Mouse (Mus musculus): ENCODE measurements around the gene Ppfibp2. TPM values are rescaled to one million over a fixed set of nuclear protein-coding genes. Genes with fewer than 3 reads are reported as not detected.

Gene Ppfibp2
- polyA plus RNA-seq, 1 experiment from 2014 or later: 7.9 TPM

DNA sequence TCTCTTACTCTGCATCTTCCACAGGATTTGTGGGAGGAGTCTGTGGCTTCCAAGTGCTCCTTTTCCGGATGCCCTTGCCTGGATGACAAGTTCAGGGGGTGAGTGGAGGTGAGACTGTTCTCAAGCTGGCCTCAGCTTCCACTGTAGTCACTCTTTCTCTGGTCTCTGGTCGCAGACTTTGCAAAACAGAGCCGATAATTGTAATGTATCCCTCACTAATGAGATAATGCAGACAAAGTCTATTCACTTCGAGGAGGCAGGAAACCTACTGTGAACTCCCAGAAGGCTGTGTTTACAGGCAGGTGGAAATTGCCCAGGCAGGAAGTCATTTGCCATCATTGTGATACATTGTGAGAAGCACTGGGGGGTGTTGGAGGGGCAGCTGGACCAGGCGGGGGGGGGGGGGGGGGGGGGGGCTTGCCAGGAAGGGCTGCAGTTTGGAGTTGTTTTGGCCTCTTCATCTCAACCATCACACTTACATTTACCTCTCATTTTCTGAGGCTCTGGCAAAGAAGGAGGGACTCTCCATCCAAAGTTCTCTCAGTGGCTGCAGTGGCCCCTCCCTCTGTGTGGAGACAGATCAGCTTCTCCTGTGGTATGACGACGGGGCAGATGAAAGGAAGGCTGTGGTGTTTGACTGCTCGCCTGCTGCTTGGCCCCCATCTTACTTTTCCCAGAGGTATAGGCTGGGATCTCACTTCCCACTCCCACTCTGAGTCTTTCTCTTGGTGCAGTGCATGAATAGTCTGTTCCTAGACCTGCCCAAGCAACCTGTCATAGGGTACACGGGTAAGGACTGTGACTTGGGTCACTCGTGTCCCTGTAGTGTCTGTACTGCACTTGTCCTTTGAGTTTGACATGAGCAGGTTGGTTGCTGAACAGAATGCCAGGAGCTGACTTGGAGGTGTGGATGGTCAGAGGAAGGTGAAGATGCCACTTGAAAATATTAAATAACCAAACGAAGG is 23.3 kb downstream of the Ppfibp2 start:
- H3K36me3 ChIP-seq: no peaks in the 10 kb centered on the region
- WGBS: 36% methylated on average over 10 of the region's 11 CpGs
- H3K9ac ChIP-seq: no peak overlapping the region
- no peak for ATAC-seq (ENCODE audit: borderline replicate concordance, extremely low read depth, low FRiP score, low TSS enrichment)
- no peak overlapping the region for H3K27ac ChIP-seq
- no peak overlapping the region for H3K4me2 ChIP-seq
- no peaks in the 10 kb centered on the region for H3K4me1 ChIP-seq
- H3K4me3 ChIP-seq: no peak overlapping the region
- H3K9me3 ChIP-seq: no peaks in the 10 kb centered on the region
- no peaks in the 10 kb centered on the region for H3K27me3 ChIP-seq

DNA sequence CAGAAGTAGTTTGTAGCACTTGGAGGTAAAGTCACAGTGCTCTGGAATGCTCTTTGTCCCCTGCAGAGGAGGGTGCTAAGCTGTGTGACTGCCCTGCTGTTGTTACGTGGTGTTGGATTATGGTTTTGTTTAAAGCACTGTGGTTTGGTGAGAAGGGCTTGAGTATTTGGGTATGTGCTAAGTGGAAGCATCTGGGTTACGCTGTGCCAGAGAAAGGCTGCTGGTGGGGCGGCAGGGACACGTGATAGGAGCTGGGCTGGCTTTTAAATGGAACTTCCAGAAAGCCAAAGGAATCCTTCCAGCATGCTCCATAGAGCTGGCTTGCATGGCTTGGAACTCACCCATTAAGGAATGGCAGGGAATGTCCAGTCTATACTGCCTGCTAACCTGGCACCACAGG is 24.2 kb downstream of the Ppfibp2 start:
- 55% methylated on average over 4 of the region's 4 CpGs for WGBS
- Histone ChIP-seq H3K9me3 (no peaks in the 10 kb centered on the region), H3K4me2 (no peak overlapping the region), H3K36me3 (no peaks in the 10 kb centered on the region), H3K4me1 (no peaks in the 10 kb centered on the region), H3K9ac (no peak overlapping the region), H3K27ac (no peak overlapping the region), H3K4me3 (no peak overlapping the region), H3K27me3 (no peaks in the 10 kb centered on the region)
- ATAC-seq (ENCODE audit: borderline replicate concordance, extremely low read depth, low FRiP score, low TSS enrichment): no peak; the same call in 1 of the 2 replicates

GRCm38 (mm10) chr7:107620137-107620536 is 25.1 kb downstream of the Ppfibp2 start:
- Histone ChIP-seq H3K27me3 (no peaks in the 10 kb centered on the region), H3K4me1 (no peaks in the 10 kb centered on the region), H3K27ac (no peak overlapping the region), H3K36me3 (no peaks in the 10 kb centered on the region), H3K4me2 (no peak overlapping the region), H3K4me3 (no peak overlapping the region), H3K9me3 (no peaks in the 10 kb centered on the region), H3K9ac (no peak overlapping the region)
- ATAC-seq (ENCODE audit: borderline replicate concordance, extremely low read depth, low FRiP score, low TSS enrichment): no peak
- WGBS: 73% methylated on average over 3 of the region's 3 CpGs

DNA sequence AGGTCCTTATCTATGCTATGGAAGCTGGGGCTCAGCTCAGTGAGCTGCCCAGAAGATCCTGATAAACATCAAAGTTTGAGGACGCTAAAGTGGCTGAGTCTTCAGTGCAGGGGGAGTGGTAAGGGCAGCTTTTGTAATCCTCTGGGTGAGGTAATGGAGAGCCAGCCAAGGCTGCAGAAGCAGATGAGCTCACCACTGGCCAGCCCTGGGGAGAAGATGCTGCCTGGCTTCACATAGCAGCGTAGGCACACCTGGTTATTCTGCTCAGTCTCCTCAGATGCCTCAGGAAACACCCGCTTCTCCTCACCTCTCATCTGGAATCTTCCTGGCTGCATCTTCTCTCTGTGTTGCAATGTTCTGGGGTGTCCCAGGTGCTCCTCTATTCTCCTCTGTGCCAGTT is 29.4 kb downstream of the Ppfibp2 start:
- Histone ChIP-seq H3K36me3 (no peaks in the 10 kb centered on the region), H3K9ac (no peak overlapping the region), H3K27ac (no peak overlapping the region), H3K9me3 (no peaks in the 10 kb centered on the region), H3K4me2 (no peak overlapping the region), H3K4me1 (no peaks in the 10 kb centered on the region), H3K27me3 (no peaks in the 10 kb centered on the region), H3K4me3 (no peak overlapping the region)
- 41% methylated on average over 3 of the region's 3 CpGs for WGBS
- ATAC-seq (ENCODE audit: borderline replicate concordance, extremely low read depth, low FRiP score, low TSS enrichment): no peak

GRCm38 (mm10) chr7:107625061-107625460 is 30.1 kb downstream of the Ppfibp2 start, which contains the start of gene 5330417H12Rik:
Gene 5330417H12Rik (minus strand): TSS chr7:107625161.
- H3K9me3 ChIP-seq: no peaks in the 10 kb centered on the region
- H3K4me2 ChIP-seq: no peak within 1 kb of the TSS
- H3K27ac ChIP-seq: no peak within 1 kb of the TSS
- H3K36me3 ChIP-seq: no peaks in the 10 kb centered on the region
- H3K4me3 ChIP-seq: no peak within 1 kb of the TSS
- no peak within 1 kb of the TSS for H3K9ac ChIP-seq
- 68% methylated on average over 2 of the region's 2 CpGs for WGBS
- no peaks in the 10 kb centered on the region for H3K27me3 ChIP-seq
- ATAC-seq (ENCODE audit: borderline replicate concordance, extremely low read depth, low FRiP score, low TSS enrichment): no peak
- H3K4me1 ChIP-seq: no peaks in the 10 kb centered on the region

- Histone ChIP-seq H3K27ac (no peak overlapping the region), H3K36me3 (no peaks in the 10 kb centered on the region), H3K4me3 (no peak overlapping the region), H3K9me3 (no peaks in the 10 kb centered on the region), H3K4me2 (no peak overlapping the region), H3K27me3 (no peaks in the 10 kb centered on the region), H3K4me1 (no peaks in the 10 kb centered on the region), H3K9ac (no peak overlapping the region)
- ATAC-seq (ENCODE audit: borderline replicate concordance, extremely low read depth, low FRiP score, low TSS enrichment): no peak
- 45% methylated on average over 6 of the region's 6 CpGs for WGBS
Observed at GRCm38 (mm10) chr7:107625781-107626180, 30.8 kb downstream of the Ppfibp2 start.

DNA sequence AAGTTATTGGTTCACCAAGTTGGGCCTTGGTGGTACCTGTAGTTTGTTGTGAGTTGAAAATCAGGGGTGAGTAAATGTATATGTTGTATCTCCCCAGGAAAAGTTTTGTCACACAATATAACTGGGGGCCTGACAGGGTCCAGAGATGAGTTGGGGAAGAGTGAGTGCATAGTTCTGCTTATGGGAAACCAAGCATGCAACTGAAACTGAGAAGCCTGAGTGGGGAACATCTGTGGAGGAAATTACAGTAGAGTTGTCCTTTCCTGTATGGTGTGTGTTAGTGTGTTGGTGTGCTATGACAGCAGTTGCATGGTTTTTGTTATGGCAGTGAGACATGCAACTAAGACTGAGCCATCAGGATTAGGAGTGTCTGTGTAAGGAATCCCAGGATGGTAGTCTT is 33.4 kb downstream of the Ppfibp2 start:
- Histone ChIP-seq H3K9me3 (no peaks in the 10 kb centered on the region), H3K27me3 (no peaks in the 10 kb centered on the region), H3K4me3 (no peak overlapping the region), H3K9ac (no peak overlapping the region), H3K4me1 (no peaks in the 10 kb centered on the region), H3K27ac (no peak overlapping the region), H3K4me2 (no peak overlapping the region), H3K36me3 (no peaks in the 10 kb centered on the region)
- no peak for ATAC-seq (ENCODE audit: borderline replicate concordance, extremely low read depth, low FRiP score, low TSS enrichment)

DNA sequence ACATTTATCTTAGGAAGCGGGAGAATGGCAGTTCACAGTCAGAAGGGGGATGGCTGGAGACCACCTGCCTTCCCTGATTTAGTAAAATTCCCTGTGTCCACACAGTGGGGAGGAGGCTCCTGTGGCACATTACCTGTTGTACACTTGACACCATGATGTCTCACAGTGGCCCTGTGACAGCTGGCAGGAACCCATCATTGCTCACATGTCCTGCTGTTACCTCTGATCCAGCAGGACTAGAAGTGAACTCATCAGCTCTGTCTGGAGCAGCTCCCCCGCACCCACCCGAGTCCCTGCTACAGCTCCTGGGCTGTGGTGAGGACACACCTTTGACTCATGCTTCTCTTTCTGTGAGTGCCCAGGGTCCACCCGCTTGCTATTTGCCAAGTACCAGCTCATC is 38.2 kb downstream of the Ppfibp2 start:
- ATAC-seq (ENCODE audit: borderline replicate concordance, extremely low read depth, low FRiP score, low TSS enrichment): no peak
- H3K4me2 ChIP-seq: no peak overlapping the region
- WGBS: 84% methylated on average over 4 of the region's 4 CpGs
- H3K4me1 ChIP-seq: no peaks in the 10 kb centered on the region
- no peak overlapping the region for H3K9ac ChIP-seq
- H3K36me3 ChIP-seq: no peaks in the 10 kb centered on the region
- no peaks in the 10 kb centered on the region for H3K27me3 ChIP-seq
- H3K4me3 ChIP-seq: no peak overlapping the region
- H3K9me3 ChIP-seq: no peaks in the 10 kb centered on the region
- H3K27ac ChIP-seq: no peak overlapping the region

DNA sequence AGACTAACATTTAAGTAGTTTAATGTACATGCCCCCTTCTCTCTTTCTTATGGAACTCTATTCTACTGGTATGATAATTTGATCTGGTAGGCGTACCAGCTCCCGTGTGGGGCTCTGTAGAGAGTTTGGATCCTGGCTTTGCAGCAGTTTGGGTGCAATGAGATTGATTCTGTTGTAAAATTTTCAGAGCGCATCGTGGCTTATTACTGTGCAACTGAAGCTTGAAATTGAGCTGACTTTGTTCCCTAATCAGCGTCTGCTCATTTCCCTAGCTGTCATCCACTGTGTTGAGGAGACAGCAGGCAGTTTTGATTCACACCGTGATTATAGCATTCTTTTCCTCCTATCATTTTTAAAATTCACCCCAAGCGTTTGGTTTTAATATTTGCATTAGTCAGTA is 42.4 kb downstream of the Ppfibp2 start:
- Histone ChIP-seq H3K4me3 (no peak overlapping the region), H3K27me3 (no peaks in the 10 kb centered on the region), H3K36me3 (no peaks in the 10 kb centered on the region), H3K4me1 (no peaks in the 10 kb centered on the region), H3K4me2 (no peak overlapping the region), H3K27ac (no peak overlapping the region), H3K9ac (no peak overlapping the region), H3K9me3 (no peaks in the 10 kb centered on the region)
- no peak for ATAC-seq (ENCODE audit: borderline replicate concordance, extremely low read depth, low FRiP score, low TSS enrichment)
- WGBS: 85% methylated on average over 7 of the region's 7 CpGs

- no peak overlapping the region for H3K4me2 ChIP-seq
- H3K4me3 ChIP-seq: no peak overlapping the region
- 80% methylated on average over 5 of the region's 5 CpGs for WGBS
- no peaks in the 10 kb centered on the region for H3K27me3 ChIP-seq
- H3K9me3 ChIP-seq: no peaks in the 10 kb centered on the region
- no peak overlapping the region for H3K27ac ChIP-seq
- H3K36me3 ChIP-seq: no peaks in the 10 kb centered on the region
- no peaks in the 10 kb centered on the region for H3K4me1 ChIP-seq
- no peak for ATAC-seq (ENCODE audit: borderline replicate concordance, extremely low read depth, low FRiP score, low TSS enrichment)
- H3K9ac ChIP-seq: no peak overlapping the region
Observed at GRCm38 (mm10) chr7:107638026-107638425, 43.0 kb downstream of the Ppfibp2 start.

GRCm38 (mm10) chr7:107642586-107643275 is 47.7 kb downstream of the Ppfibp2 start:
- Histone ChIP-seq H3K27me3 (no peaks in the 10 kb centered on the region), H3K27ac (no peak overlapping the region), H3K4me3 (no peak overlapping the region), H3K4me1 (no peaks in the 10 kb centered on the region), H3K4me2 (no peak overlapping the region), H3K9me3 (no peaks in the 10 kb centered on the region), H3K36me3 (no peaks in the 10 kb centered on the region), H3K9ac (no peak overlapping the region)
- no peak for ATAC-seq (ENCODE audit: borderline replicate concordance, extremely low read depth, low FRiP score, low TSS enrichment)
- 59% methylated on average over 7 of the region's 7 CpGs for WGBS

GRCm38 (mm10) chr7:107644987-107645386 is 50.0 kb downstream of the Ppfibp2 start:
- 88% methylated on average over 2 of the region's 2 CpGs for WGBS
- no peak overlapping the region for H3K4me2 ChIP-seq
- H3K4me1 ChIP-seq: no peaks in the 10 kb centered on the region
- no peaks in the 10 kb centered on the region for H3K36me3 ChIP-seq
- no peaks in the 10 kb centered on the region for H3K27me3 ChIP-seq
- H3K4me3 ChIP-seq: no peak overlapping the region
- H3K9ac ChIP-seq: no peak overlapping the region
- H3K9me3 ChIP-seq: no peaks in the 10 kb centered on the region
- H3K27ac ChIP-seq: no peak overlapping the region
- ATAC-seq (ENCODE audit: borderline replicate concordance, extremely low read depth, low FRiP score, low TSS enrichment): no peak

All from lung, embryonic 15.5 days (tissue).